Mouse (Mus musculus) CH12.LX (cell line): ENCODE measurements at regions not wholly inside any gene's neighbourhood (a gene's known extent, or its start where the extent isn't known, plus 50 kb on each side); places are given as distances from the start of the nearest gene placed in this dataset.

ENCODE experiments used
- E2F4 ChIP-seq: IDR thresholded peaks from 2 replicates; pipeline ENCODE4 v1.6.1; 2011; ENCODE audit warnings: low read depth, low read length, improper control_type of control experiment; ENCODE audit not compliant: insufficient replicate concordance
- POLR2A ChIP-seq: IDR thresholded peaks from 2 replicates; pipeline ENCODE4 v1.6.1; 2011; ENCODE audit warnings: low read depth, mild to moderate bottlenecking, improper control_type of control experiment, low read length

DNA sequence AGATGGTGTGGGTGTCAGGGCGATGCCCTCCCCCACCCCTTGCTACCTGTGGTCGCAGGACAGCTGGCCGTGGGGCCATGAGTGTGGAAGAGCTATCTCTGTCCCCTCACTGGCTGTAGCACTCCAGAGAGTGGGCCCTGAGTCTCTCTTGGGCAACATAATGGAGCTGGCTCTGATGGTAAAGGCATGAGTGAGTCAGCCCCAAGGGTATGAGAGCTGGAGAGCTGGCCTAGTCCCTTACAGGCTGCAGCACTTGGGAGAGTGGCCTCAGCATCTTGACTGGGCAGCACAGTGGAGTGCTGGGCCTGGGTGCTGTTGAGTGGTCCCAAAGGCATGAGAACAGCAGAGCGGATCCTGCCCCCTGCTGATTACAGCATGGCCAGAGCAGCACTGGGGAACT is 253.5 kb downstream of the Dact1 start:
- TF ChIP-seq POLR2A (no peak), E2F4 (no peak)
